15 mouse cellular contexts compared by ENCODE assay signal in genomic region chr2:170648542-170648941, GRCm38 (mm10). TPM values are rescaled to one million over a fixed set of nuclear protein-coding genes. Genes with fewer than 3 reads are reported as not detected.
DNase-seq lines count a peak whose midpoint lies in the region; ATAC-seq and TF ChIP-seq lines count a peak whose summit lies in the region.
"Had no signal": no experiment of that assay in that cellular context is flagged by ENCODE, and none has a peak within 500 bp of the region (broad histone marks: within the 10 kb centered on the region; RNA-seq: fewer than 3 reads in every experiment).

No protein-coding gene starts in this region.

- no peak overlapping the region for H3K4me3 ChIP-seq in cerebellum, adult 2 months (replicated peaks; ENCODE audit: insufficient read depth, low read depth, low read length)
- no peak overlapping the region for H3K4me3 ChIP-seq in lung, embryonic 16.5 days (ENCODE audit: low read length)
- H3K4me3 ChIP-seq: heart, embryonic 15.5 days; limb, embryonic 13.5 days had no signal

- no peak for ATAC-seq in lung, embryonic 16.5 days (ENCODE audit: low read depth)
- no peak for ATAC-seq in CD4-positive, CD25-positive, alpha-beta regulatory T cell, adult 4 months

- WGBS in cerebellum, adult 2 months, result 17% methylated on average over 11 of the region's 11 CpGs
- 37% methylated on average over 11 of the region's 11 CpGs for WGBS in lung, embryonic 16.5 days

- peaks cover 3% of the 10 kb centered on the region; the same call in 1 of the 2 replicates for H3K9me3 ChIP-seq in lung, embryonic 16.5 days (ENCODE audit: control insufficient read depth, low read length)
- H3K9me3 ChIP-seq: heart, embryonic 15.5 days had no signal

- H3K27me3 ChIP-seq in cerebellum, adult 2 months (ENCODE audit: control insufficient read depth, insufficient read depth, low read length), result no peaks in the 10 kb centered on the region
- H3K27me3 ChIP-seq in lung, embryonic 16.5 days (ENCODE audit: control insufficient read depth, insufficient read depth, low read depth, low read length), result no peaks in the 10 kb centered on the region
- H3K27me3 ChIP-seq: heart, embryonic 15.5 days; limb, embryonic 13.5 days had no signal

- DNase-seq in cerebellum, postnatal 10 days, result peak; percentile 25 to 26
- DNase-seq in cerebellum, adult 2 months, result no peak
- no peak for DNase-seq in lung, adult 18-20 months
- DNase-seq in left cerebral cortex, adult 9 months (ENCODE audit: low spot score in 2 of 2), result peak; percentile 14 to 73
- DNase-seq in right cerebral cortex, postnatal 36 days (ENCODE audit: low spot score in 2 of 2), result peak; percentile 51 to 56
- no peak for DNase-seq in thymus, postnatal 0 days (ENCODE audit: low spot score)
- DNase-seq: cerebellum, adult 18-20 months; retina, postnatal 1 day had no signal

- no peaks in the 10 kb centered on the region for H3K36me3 ChIP-seq in lung, embryonic 16.5 days (ENCODE audit: control insufficient read depth, insufficient read depth, low read length)
- H3K36me3 ChIP-seq: heart, embryonic 15.5 days; limb, embryonic 13.5 days had no signal

- no peak for TF ChIP-seq POLR2A in cerebellum, adult 2 months (IDR thresholded peaks at IDR 0.05; ENCODE audit: borderline replicate concordance, insufficient read depth, low read length)

- H3K4me1 ChIP-seq in cerebellum, adult 2 months (ENCODE audit: control insufficient read depth, insufficient read depth, low read length), result no peaks in the 10 kb centered on the region
- peaks cover 5% of the 10 kb centered on the region; the same call in 1 of the 2 replicates for H3K4me1 ChIP-seq in lung, embryonic 16.5 days (replicated peaks; ENCODE audit: control insufficient read depth, insufficient read depth, low read length)
- H3K4me1 ChIP-seq: heart, embryonic 15.5 days had no signal

- TF ChIP-seq CTCF in cerebellum, adult 2 months (IDR thresholded peaks at IDR 0.05; ENCODE audit: borderline replicate concordance, insufficient read depth, low read depth, low read length), result no peak

- H3K9ac ChIP-seq in lung, embryonic 16.5 days (ENCODE audit: low read length), result no peak overlapping the region; the same call in 1 of the 2 replicates
- H3K9ac ChIP-seq: heart, embryonic 15.5 days; hindbrain, embryonic 14.5 days; limb, embryonic 13.5 days had no signal

- H3K4me2 ChIP-seq in lung, embryonic 16.5 days (ENCODE audit: low read depth, low read length), result peak overlapping the region; percentile 24; the same call in 1 of the 2 replicates
- H3K4me2 ChIP-seq: heart, embryonic 15.5 days; hindbrain, embryonic 14.5 days; limb, embryonic 13.5 days had no signal

- no peak overlapping the region for H3K27ac ChIP-seq in cerebellum, adult 2 months (ENCODE audit: insufficient read depth, low read length)
- no peak overlapping the region for H3K27ac ChIP-seq in lung, embryonic 16.5 days (ENCODE audit: low read length)
- H3K27ac ChIP-seq: heart, embryonic 15.5 days; hindbrain, embryonic 14.5 days; limb, embryonic 13.5 days had no signal

RNA-seq across cellular contexts. Expression of gene 4930470P17Rik, which starts 46.7 kb away (rescaled TPM):
- not detected in 2 replicates for polyA plus RNA-seq in cerebellum, adult 2 months (2012; rRNA removed)
- not detected in 2 replicates for polyA plus RNA-seq in lung, embryonic 16.5 days (2015; fragmentation: Nextera tagmentation; extraction: Ambion mirVana)
- not detected in 2 replicates for polyA plus RNA-seq in thymus, postnatal 0 days (2015; fragmentation: Nextera tagmentation; extraction: Ambion mirVana)
- not detected for polyA plus RNA-seq in CD4-positive, CD25-positive, alpha-beta regulatory T cell, adult 4 months (2017; shearing (Covaris generic))
- polyA plus RNA-seq: heart, embryonic 15.5 days; kidney, embryonic 16.5 days; limb, embryonic 13.5 days; stomach, embryonic 14.5 days had no signal

Comparison
In these comparisons a context has a peak if more than half of its experiments do, and no peak if none do; other contexts are left out.
1. DNase-seq: peak in cerebellum, postnatal 10 days (2 of 2), left cerebral cortex, adult 9 months (2 of 2) and right cerebral cortex, postnatal 36 days (2 of 2); none in cerebellum, adult 2 months (0 of 2), lung, adult 18-20 months (0 of 2) and thymus, postnatal 0 days (single experiment).